Mouse (Mus musculus) ES-Bruce4 (cell line): ENCODE data around the gene Hist1h2bp. TPM values are rescaled to one million over a fixed set of nuclear protein-coding genes. Genes with fewer than 3 reads are reported as not detected.
"Not testable (repeated sequence)": the region's sequence is repeated elsewhere in the genome, so short reads cannot be mapped to it uniquely, and the experiment has no call there.

ENCODE experiments used
- H3K27ac ChIP-seq: 2 replicates; pipeline ENCODE4 v1.5.1; 2012; ENCODE audit warnings: low read length, inconsistent platforms; ENCODE audit not compliant: insufficient read depth
- H3K27me3 ChIP-seq: 2 replicates; pipeline ENCODE4 v1.6.1; 2012; ENCODE audit warnings: mild to moderate bottlenecking, low read length, inconsistent platforms; ENCODE audit not compliant: control insufficient read depth, poor library complexity, insufficient read depth, severe bottlenecking
- H3K36me3 ChIP-seq: 2 replicates; pipeline ENCODE4 v1.6.1; 2012; ENCODE audit warnings: inconsistent platforms, mild to moderate bottlenecking, low read length, moderate library complexity; ENCODE audit not compliant: control insufficient read depth, poor library complexity, insufficient read depth, severe bottlenecking
- H3K4me1 ChIP-seq: one replicate; pipeline ENCODE4 v1.8.1; 2011; ENCODE audit warnings: low read length; ENCODE audit not compliant: control insufficient read depth, insufficient read depth
- H3K4me3 ChIP-seq: 2 replicates; pipeline ENCODE4 v1.5.1; 2011; ENCODE audit warnings: low read depth, mild to moderate bottlenecking, low read length
- H3K9ac ChIP-seq: 2 replicates; pipeline ENCODE4 v1.6.1; 2012; ENCODE audit warnings: low read depth, mild to moderate bottlenecking, inconsistent platforms; ENCODE audit not compliant: poor library complexity, severe bottlenecking
- H3K9me3 ChIP-seq: replicated peaks from 2 replicates; pipeline ENCODE4 v1.6.1; 2012; ENCODE audit warnings: mild to moderate bottlenecking, low read length, inconsistent platforms; ENCODE audit not compliant: control insufficient read depth, poor library complexity, insufficient read depth, severe bottlenecking
- CTCF ChIP-seq: IDR thresholded peaks from one replicate; pipeline ENCODE4 v1.8.1; 2011; ENCODE audit warnings: low read depth, low read length
- EP300 ChIP-seq: IDR thresholded peaks from 2 replicates; pipeline ENCODE4 v1.6.1; 2011; ENCODE audit warnings: low read depth, low read length; ENCODE audit not compliant: insufficient read depth
- POLR2A ChIP-seq: IDR thresholded peaks from one replicate; pipeline ENCODE4 v1.8.1; 2011; ENCODE audit warnings: low read length; ENCODE audit not compliant: insufficient read depth
- polyA plus RNA-seq: library from polyadenylated mRNA; stranded (reverse); fragments of >200 nt; gene quantifications from 2 replicates; pipeline ENCODE4 v1.2.4, GENCODE M21; 2011; ENCODE audit warnings: low read depth; ENCODE audit not compliant: missing spikeins, insufficient read depth, insufficient read length

The Hist1h2bp gene
- polyA plus RNA-seq, 1 experiment: 2.5 TPM

DNA sequence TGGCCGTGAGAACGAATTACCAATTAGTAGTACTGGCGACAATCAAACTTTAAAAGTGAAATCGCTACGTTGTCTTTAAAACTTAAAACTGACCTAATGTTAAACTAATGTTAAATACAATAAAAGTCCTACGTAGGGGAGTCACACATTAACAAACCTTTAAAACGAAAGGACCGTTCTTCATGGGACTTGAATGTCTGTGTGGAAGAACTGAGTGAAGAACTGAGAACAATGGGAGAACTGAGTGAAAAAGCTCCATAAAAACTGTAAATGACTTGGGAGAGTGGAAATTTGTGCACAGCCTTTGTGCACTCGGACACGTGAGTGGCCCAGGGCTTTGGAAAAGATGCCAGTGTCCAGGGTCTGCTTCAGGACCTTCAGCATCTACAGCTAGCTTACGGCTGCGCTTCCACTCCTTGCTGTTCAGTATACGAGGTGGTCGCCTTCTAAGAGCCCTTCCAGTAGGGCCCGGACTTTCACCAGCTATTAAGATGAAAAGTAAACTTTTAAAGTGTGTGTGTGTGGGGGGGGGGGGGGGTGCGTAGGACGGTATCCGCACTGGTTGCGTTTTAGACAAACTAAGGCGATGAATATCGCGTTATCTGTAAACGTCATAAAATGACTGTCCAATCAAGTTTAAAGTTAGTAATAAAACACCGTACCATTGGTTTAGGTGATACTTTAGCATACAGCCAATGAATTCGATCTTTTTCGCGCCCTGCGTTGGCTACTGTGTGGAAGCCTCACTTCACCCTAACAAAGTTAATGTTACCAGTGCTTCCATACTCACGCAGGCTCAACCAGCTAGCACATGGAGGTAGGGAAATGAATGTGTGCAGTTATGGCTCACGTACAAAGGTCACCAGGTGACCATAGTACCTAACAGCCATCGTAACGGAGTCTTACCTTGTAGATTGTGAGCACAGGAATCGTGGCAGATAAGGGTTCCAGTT lies 8.2 kb upstream of the Hist1h2bp start:
- no peak for TF ChIP-seq CTCF
- peak; percentile 99 for TF ChIP-seq POLR2A
- no peaks in the 10 kb centered on the region for H3K4me1 ChIP-seq

DNA sequence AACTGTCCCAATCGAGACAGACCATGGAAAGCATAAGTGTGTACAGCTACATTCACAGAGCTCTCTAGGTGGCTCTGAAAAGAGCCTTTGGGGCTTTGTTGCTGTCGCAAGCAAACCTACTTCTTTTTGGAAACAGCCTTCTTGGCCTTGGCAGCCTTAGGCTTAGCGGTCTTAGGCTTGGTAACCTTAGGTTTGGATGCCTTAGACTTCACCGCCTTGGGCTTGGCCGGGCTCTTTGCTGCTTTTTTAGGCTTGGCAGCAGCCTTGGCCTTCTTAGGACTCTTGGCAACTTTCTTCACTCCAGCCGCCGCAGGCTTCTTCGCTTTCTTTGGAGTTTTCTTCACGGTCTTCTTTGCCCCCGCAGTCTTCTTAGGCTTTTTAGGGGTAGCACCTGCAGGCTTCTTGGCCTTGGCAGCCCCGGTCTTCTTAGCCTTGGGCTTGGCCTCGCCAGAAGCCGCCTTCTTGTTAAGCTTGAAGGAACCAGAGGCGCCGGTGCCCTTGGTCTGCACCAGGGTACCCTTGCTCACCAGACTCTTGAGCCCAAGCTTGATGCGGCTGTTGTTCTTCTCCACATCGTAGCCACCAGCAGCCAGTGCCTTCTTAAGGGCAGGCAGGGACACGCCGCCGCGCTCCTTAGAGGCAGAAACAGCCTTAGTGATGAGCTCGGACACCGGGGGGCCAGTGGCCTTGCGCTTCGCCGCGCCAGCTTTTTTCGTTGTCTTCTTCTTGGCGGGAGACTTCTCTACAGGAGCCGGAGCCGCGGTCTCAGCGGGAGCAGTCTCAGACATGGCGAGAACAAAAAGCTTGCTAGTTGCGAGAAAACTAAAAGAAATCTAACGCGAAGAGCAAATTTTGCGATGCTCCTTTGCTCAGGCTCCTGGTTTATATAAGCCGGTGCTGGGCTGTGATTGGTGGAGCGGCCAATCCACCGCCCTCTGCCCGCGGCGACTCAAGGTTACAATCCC lies 7.2 kb upstream of the Hist1h2bp start, which contains the start of gene Hist1h1b:
TSS of gene Hist1h1b (minus strand) at position 859 of the 965 bp plus-strand sequence.
- Histone ChIP-seq H3K4me1 (peaks cover 2% of the 10 kb centered on the region), H3K27me3 (no peaks in the 10 kb centered on the region), H3K36me3 (no peaks in the 10 kb centered on the region), H3K9ac (peak within 1 kb of the TSS; percentile 88), H3K9me3 (no peaks in the 10 kb centered on the region), H3K27ac (peak within 1 kb of the TSS; percentile 93), H3K4me3 (peak within 1 kb of the TSS; percentile 78)
- TF ChIP-seq POLR2A (peak; percentile 92), CTCF (no peak), EP300 (no peak)

More for the DNA sequence above, 8.2 kb upstream of the Hist1h2bp start:
- Histone ChIP-seq H3K27me3 (no peaks in the 10 kb centered on the region), H3K9me3 (no peaks in the 10 kb centered on the region), H3K27ac (peak overlapping the region; percentile 93), H3K4me3 (peak overlapping the region; percentile 94), H3K36me3 (no peaks in the 10 kb centered on the region), H3K9ac (peak overlapping the region; percentile 88)

DNA sequence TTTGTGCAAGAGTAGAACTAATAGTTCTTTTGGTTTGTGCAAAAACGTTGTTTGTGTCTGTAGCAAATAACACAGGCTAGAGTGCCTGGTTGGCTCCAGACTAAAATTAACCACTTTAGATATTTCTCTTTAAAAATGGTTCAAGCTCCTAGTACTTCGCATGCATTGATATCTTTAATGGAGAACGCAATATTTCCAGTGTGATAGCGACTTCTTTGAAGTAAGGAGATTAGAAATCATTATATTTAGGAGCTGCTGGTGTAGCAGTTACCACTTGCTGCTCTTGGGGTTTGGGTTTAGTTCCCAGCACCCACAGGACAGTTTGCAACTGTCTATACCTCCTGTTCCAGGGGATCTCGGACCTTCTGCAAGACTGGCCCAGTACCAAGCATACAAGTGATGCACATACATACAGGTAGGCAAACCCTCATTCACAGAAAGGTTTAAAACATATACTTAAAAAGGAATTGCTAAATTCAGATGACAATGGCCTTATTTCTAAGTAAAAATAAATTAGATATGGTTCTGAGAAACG lies 6.2 kb upstream of the Hist1h2bp start:
- H3K27ac ChIP-seq: no peak overlapping the region
- no peaks in the 10 kb centered on the region for H3K27me3 ChIP-seq
- peaks cover 2% of the 10 kb centered on the region for H3K4me1 ChIP-seq
- no peaks in the 10 kb centered on the region for H3K36me3 ChIP-seq
- no peaks in the 10 kb centered on the region for H3K9me3 ChIP-seq
- TF ChIP-seq CTCF (no peak), EP300 (no peak), POLR2A (no peak)
- no peak overlapping the region for H3K4me3 ChIP-seq
- H3K9ac ChIP-seq: 0 out of 2 replicates have a peak overlapping the region, but pooled peaks have one; percentile 25

DNA sequence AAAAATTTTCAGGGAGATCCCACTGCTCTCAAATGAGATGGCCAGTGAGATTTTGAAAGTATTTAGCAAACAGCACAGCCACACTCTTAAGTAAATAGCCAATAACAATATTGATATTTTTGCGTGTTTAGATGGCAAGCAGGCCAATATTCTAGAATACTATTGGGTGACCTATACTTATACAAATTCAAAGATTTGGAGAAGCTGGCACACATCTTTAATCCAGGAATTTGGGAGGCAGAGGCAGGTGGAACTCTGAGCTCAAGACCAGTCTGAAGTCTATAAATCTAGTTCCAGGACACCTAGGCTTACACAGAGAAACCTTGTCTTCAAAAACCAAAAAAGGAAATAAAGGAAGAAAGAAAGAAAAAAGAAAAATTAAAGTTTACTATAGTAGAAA lies 5.6 kb upstream of the Hist1h2bp start:
- Histone ChIP-seq H3K36me3 (no peaks in the 10 kb centered on the region), H3K9ac (no peak overlapping the region), H3K9me3 (no peaks in the 10 kb centered on the region), H3K4me3 (no peak overlapping the region), H3K27ac (no peak overlapping the region), H3K27me3 (no peaks in the 10 kb centered on the region), H3K4me1 (peaks cover 2% of the 10 kb centered on the region)
- TF ChIP-seq EP300 (no peak), CTCF (no peak), POLR2A (no peak)

DNA sequence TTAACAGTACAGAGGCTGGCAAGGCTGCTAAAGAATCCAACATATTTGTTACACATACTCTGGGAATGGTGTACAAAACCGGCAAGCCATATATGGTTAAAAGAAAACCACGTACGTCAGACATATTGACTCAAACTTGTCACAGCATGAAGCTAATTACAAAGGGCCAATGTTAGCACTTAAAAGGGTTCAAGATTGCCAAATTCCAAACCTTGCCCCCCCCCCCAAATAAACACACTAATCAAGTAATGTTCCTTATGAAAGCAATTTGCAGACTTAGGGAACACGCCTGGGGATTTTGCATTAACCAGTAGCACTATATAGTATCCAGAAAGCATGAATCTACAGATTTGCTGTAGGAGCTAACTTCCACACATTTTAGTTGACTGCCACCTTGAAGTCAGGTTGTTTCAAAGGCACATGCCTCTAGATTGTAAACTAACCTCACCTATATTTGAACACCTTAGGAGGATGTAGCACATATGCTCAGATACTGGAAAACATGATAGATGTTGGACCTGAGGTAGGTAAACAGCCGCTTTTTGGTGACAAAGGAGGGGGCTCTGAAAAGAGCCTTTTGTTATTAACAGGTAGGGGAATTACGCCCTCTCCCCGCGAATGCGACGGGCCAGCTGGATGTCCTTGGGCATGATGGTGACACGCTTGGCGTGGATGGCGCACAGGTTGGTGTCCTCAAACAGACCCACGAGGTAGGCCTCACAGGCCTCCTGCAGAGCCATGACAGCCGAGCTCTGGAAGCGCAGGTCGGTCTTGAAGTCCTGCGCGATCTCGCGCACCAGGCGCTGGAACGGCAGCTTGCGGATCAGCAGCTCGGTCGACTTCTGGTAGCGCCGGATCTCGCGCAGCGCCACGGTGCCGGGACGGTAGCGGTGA lies 4.7 kb upstream of the Hist1h2bp start:
- peak overlapping the region; percentile 74 for H3K9ac ChIP-seq
- H3K36me3 ChIP-seq, H3K4me1 ChIP-seq, H3K9me3 ChIP-seq, H3K27me3 ChIP-seq: not testable (repeated sequence)
- H3K27ac ChIP-seq: peak overlapping the region; percentile 63
- peak overlapping the region; percentile 91 for H3K4me3 ChIP-seq
- TF ChIP-seq POLR2A: peak; percentile 84
